Mouse (Mus musculus): ENCODE measurements around the gene Rhot2.
"Not testable (repeated sequence)": the region's sequence is repeated elsewhere in the genome, so short reads cannot be mapped to it uniquely, and the experiment has no call there.

The Rhot2 gene

DNA sequence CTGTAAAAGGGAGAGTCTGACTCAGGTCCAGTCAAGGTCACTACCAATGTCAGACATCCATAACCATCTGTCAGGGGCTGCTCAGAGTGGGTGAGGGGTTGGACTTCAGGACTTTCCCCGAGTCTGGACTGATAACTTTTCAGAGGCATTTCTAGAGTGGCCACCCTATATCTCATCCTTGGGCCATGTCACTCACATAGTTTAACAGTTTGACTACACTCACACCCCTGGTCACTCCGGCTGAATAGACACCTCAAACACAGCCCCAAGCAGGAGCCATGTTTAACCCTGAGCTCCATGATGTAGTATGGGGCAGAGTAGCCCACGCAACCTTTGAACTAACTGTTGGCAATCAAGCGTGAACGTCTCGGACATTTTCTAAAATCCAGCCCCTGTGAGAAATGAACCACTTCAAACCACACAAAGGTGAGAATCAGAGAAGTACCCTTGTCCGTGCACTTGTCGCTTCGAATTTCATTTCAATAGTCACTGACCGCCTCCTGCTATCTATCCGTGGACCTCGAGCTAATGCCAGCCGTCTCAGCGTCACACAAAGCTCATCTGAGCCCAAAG, 29.6 kb upstream of the Rhot2 start:
- DNase-seq: no peak

- peak; percentile 39 for DNase-seq
Observed at GRCm38 (mm10) chr17:25873405-25874147, 28.9 kb upstream of the Rhot2 start.

- DNase-seq: peak; percentile 33
Observed at GRCm38 (mm10) chr17:25872676-25873075, 28.0 kb upstream of the Rhot2 start.

DNA sequence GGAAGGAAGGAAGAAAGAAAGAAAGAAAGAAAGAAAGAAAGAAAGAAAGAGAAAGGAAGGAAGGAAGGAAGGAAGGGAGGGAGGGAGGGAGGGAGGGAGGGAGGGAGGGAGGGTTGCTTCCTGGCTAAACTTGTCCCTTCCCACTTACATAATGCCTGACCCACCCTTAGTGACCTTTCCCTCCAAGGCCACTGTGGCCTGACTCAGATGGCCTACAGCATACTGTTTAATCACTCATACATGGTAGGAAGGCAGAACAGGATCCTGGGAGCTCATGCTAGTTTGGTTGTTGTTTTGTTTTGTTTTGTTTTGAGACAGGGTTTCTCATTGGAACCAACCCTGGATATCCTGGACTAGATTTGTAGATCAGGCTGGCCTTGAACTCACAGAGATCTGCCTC, 26.9 kb upstream of the Rhot2 start:
- not testable (repeated sequence) for DNase-seq

DNA sequence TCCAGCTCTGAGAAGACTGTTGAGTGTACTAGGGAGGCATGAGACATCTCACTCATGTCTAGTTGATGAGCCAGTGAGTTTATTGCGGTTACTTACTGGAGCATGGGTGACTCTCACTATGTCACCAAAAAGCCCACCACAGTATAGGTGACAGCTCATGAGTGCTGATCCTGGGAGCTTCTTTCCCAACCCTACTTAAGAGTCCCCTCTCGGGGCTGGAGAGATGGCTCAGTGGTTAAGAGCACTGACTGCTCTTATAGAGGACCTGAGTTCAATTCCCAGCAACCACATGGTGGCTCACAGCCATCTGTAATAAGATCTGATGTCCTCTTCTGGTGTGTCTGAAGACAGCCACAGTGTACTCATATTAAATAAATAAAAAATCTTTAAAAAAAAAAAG, 25.3 kb upstream of the Rhot2 start:
- no peak for DNase-seq

DNA sequence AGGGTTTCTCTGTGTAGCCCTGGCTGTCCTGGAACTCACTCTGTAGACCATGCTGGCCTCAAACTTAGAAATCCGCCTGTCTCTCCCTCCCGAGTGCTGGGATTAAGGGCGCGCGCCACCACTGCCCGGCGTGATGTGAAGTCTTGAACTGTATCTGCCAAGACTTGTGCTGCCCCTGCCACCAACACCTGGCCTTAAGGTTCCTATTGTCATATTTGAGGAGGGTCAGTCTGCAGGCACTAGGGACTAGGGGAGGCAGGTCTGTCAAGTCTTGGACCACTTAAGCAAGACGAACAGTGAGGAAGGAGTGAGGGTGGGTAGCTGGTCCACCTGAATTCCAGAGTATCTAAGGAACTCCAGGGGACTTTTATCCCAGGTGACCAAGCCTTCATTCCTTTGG, 24.8 kb upstream of the Rhot2 start:
- peak; percentile 48 for DNase-seq

DNA sequence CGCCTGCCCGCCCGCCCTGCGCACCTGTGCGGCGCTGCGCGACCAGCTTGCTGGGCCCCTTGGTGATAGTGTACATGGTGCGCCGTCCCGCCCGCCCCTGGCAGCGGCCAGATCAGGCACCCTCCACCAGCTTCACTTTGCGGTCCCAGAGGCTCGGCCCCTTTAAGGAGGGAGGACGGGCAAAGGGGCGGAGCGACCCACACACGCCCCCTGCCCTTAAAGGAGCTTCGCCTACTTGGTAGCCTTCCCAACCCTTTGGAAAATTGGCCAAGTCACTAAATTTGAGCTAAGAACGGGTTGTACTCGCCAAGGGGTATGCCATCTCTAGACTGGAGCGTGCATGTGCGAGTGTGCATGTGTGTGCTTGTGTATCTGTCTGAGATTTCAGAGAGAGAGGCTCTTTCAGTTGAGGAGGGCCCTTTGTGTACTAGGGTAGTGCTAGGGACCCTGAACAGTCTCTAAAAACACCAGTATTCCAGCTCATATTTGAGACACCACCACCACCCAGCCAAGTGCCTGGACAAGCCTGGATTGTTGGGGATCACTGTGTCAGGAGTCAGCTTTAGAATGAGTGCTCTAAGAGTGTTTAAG, 24.0 kb upstream of the Rhot2 start, which contains the start of gene Mcrip2:
Mcrip2 (minus strand) TSS at position 164 of the 591 bp plus-strand sequence.
- peak; percentile 85 for DNase-seq

DNA sequence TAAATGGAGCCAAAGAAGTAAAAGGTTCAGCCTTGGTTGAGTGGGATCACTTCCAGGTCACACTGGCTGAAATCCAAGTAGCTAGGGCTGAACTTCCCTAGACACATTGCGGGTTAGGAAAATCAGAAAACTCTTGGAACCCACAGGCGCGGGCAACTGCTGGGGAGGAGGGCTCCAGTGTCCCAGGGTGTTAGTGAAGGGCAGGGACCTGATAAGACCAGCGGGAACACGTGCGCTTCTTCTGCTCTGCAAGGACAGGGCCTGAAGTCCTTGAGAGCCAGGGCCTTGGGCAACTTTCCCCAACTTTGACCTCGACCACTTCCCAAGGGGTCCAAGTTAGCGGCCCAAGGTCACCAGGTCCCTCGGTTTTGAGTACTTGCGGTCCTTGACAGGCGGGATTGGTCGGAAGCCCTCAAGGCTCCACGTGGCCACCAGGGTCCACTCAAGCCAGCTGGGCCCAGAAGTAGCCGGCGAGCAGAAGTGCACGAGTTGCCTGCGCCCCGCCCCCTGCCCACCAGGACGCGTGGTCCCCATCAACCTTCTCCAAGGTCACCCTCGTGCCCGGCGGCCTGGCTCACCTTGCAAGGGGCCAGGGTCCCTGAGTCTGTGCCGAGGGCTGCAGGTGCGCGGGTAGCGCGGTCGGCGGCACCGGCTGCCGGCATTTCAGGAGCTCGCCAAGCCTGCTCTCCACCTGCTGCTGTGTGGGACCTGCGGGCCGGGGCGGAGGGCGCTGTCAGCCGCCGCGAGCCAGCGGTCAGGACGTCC, 23.4 kb upstream of the Rhot2 start:
- DNase-seq: peak; percentile 71

GRCm38 (mm10) chr17:25867509-25867835, 22.8 kb upstream of the Rhot2 start:
- no peak for DNase-seq

GRCm38 (mm10) chr17:25866172-25866571, 21.5 kb upstream of the Rhot2 start:
- peak; percentile 29 for DNase-seq

GRCm38 (mm10) chr17:25865288-25865687, 20.6 kb upstream of the Rhot2 start:
- DNase-seq: no peak

- no peak for DNase-seq
Observed at GRCm38 (mm10) chr17:25864311-25864710, 19.7 kb upstream of the Rhot2 start.

GRCm38 (mm10) chr17:25863681-25864080, 19.0 kb upstream of the Rhot2 start:
- DNase-seq: no peak

- no peak for DNase-seq
Observed at GRCm38 (mm10) chr17:25861704-25862612, 17.3 kb upstream of the Rhot2 start.

DNA sequence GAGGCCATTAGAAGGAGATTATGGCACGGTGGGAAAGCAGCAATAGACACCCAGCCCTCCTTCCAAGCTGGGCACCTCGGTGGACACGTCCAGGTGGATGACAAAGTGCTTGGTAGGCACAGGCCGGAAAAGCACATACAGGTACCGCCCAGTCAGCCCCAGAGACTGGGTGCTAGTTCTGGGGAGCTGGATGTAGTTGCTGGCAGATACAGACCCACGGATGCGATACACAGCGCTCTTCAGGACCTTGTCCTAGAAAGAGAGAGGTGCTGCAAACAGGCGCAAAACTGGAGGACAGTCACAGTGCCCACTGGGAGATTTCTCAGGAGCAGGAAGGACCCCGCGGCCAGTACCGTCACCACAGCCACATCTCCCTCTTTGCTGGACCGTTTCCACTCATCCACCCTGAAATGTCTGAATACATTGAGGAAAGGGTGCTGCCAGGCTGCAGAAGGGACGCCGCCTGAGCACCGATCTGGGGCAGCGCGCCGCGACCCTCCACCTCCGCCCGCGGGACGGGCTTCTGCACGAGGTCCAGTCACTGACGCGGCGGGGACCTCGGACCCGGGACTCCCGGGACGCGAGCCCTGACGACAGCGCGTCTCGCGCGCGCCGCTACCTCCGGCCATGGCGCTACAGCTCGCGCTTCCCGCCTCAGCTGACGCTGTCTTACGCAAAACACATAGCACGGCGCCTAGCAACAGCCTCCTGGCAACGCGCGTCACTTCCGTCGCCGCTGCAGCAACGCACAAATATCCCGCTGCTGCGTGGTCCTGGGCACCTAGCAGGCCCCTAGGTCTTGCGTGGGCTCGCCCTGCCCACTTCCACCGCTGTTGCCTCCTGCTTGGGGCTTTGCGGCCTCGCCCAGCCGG, 16.4 kb upstream of the Rhot2 start, which contains the start of gene Wdr90:
Wdr90 (minus strand) TSS at position 670 of the 872 bp plus-strand sequence.
- peak; percentile 89 for DNase-seq

DNA sequence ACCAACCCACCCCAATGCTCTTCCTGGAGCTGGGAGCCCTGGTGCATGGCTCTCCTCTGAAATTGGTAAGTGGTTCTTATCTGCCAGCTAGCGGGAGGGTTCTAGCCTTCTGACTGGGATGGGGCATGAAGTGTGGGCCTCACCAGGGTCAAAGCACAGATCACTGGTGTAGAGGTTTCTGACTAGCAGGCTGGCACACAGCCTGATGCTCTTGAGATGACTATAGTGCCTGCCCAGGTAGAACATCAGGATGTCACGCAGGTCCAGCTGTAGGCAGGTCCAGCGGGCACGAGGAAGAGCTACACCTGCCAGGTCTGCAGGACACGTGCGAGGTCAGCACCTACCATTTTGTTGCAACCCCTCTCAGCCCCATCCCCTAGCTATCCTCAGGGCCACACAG, 15.6 kb upstream of the Rhot2 start:
- no peak for DNase-seq

DNA sequence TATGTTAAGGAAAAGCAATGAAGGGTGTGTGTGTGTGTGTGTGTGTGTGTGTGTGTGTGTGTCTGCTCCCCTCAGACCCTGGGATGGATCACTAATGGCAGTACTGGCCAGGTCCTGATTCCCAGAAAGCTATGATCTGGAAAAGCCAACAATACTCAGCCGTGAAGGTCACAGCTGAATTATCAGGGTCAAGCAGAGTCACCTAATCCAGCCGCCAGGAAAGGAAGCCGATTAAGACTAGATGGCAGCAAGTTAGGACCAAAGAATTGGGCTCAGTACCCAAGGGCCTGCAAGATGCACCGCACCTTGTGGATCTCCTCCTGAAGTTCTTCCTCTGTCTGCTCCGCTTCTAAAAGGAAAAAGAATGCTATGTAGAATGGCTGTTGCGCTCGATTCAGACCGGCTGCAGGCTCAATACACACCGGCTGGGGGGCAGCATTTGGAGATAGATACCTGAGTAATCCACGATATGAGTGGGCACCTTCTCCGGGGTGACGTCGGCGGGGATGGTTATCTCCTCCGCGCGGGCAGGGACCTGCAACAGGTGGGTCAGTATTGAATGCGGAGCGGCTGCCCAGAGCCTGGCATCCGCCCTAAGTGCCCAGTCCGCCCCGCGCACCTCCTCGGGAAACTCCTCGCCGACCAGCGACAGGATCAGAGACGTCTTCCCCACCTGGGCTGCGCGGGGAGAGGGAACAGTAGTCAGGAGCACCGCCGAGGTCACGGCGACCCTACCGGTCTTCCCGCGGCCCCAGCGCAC, 835 bp downstream of the Rhot2 start:
- DNase-seq: peak; percentile 65

GRCm38 (mm10) chr17:25843122-25843521, 1.5 kb downstream of the Rhot2 start:
- DNase-seq: no peak

DNA sequence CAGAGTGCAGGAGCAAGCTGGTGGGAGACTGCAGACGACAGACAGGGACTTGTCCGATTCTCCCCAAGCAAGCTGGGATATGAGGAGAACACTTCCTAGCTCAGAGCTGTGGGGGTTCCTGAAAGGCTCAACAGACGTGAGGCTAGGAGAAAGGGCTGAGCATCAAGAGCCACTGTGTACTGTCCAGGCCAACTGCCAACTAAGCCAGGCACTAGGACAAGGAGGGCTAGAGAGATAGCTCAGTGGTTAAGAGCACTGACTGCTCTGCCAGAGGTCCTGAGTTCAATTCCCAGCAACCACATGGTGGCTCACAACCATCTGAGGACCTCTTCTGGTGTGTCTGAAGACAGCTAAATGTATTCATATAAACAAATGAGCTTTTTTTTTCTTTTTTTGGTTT, 2.1 kb downstream of the Rhot2 start:
- no peak for DNase-seq

GRCm38 (mm10) chr17:25841117-25841880, 3.4 kb downstream of the Rhot2 start, which contains the start of gene Gm20683:
TSS of gene Gm20683 (minus strand) at chr17:25841763.
- DNase-seq: no peak

Measured in cerebellum, adult 9-10 months (tissue).